Mouse (Mus musculus) T-helper 1 cell (primary cell): Measurements from ENCODE around the gene Kcnk13.

ENCODE experiments used
- in situ Hi-C: fragments of 300-600 bp; cut with MboI, MseI; formaldehyde crosslinking; loops from one replicate; pipeline ENCODE4 v1.15.1; 2025; ENCODE audit warnings: high pct_unique_total_duplicates

Gene Kcnk13

GRCm38 (mm10) chr12:99964301-99965202 is at the start of gene Kcnk13:
Gene Kcnk13, plus strand, starts transcription at chr12:99964499.
- in situ Hi-C loops = loop anchor here (5.0 kb wide), 2 partner anchors 422 to 877 kb away; no protein-coding TSS in a partner anchor

- in situ Hi-C loops = no loop called here
These were observed 46.4 kb upstream of the Kcnk13 start for GRCm38 (mm10) chr12:99917800-99918427.

- in situ Hi-C loops = no loop called here
These were observed 44.7 kb upstream of the Kcnk13 start for GRCm38 (mm10) chr12:99919636-99920035.

- in situ Hi-C loops = no loop called here
These were observed 43.3 kb upstream of the Kcnk13 start for GRCm38 (mm10) chr12:99921045-99921444.

GRCm38 (mm10) chr12:99923131-99923606 is 41.1 kb upstream of the Kcnk13 start:
- in situ Hi-C loops = no loop called here

- in situ Hi-C loops = no loop called here
These were observed 40.6 kb upstream of the Kcnk13 start for GRCm38 (mm10) chr12:99923703-99924102.

GRCm38 (mm10) chr12:99928311-99928710 is 36.0 kb upstream of the Kcnk13 start:
- in situ Hi-C loops = no loop called here

- in situ Hi-C loops = no loop called here
These were observed 35.1 kb upstream of the Kcnk13 start for GRCm38 (mm10) chr12:99929160-99929559.

- in situ Hi-C loops = no loop called here
These were observed 32.1 kb upstream of the Kcnk13 start for GRCm38 (mm10) chr12:99932245-99932644.

- in situ Hi-C loops = no loop called here
These were observed 30.7 kb upstream of the Kcnk13 start for GRCm38 (mm10) chr12:99933630-99934029.

- in situ Hi-C loops = no loop called here
These were observed 28.9 kb upstream of the Kcnk13 start for GRCm38 (mm10) chr12:99935403-99935802.

GRCm38 (mm10) chr12:99938476-99938875 is 25.8 kb upstream of the Kcnk13 start:
- in situ Hi-C loops = no loop called here

- in situ Hi-C loops = no loop called here
These were observed 25.1 kb upstream of the Kcnk13 start for GRCm38 (mm10) chr12:99939179-99939578.

GRCm38 (mm10) chr12:99940704-99941103 is 23.6 kb upstream of the Kcnk13 start:
- in situ Hi-C loops = no loop called here

GRCm38 (mm10) chr12:99942441-99942840 is 21.9 kb upstream of the Kcnk13 start:
- in situ Hi-C loops = no loop called here

GRCm38 (mm10) chr12:99952928-99953327 is 11.4 kb upstream of the Kcnk13 start:
- in situ Hi-C loops = no loop called here

- in situ Hi-C loops = no loop called here
These were observed 7.9 kb upstream of the Kcnk13 start for GRCm38 (mm10) chr12:99956411-99956810.

GRCm38 (mm10) chr12:99958068-99959060 is 5.9 kb upstream of the Kcnk13 start:
- in situ Hi-C loops = no loop called here

GRCm38 (mm10) chr12:99959291-99959690 is 5.0 kb upstream of the Kcnk13 start:
- in situ Hi-C loops = no loop called here

GRCm38 (mm10) chr12:99959930-99960329 is 4.4 kb upstream of the Kcnk13 start:
- in situ Hi-C loops = no loop called here

GRCm38 (mm10) chr12:99960675-99961074 is 3.6 kb upstream of the Kcnk13 start:
- in situ Hi-C loops = no loop called here
